Mouse (Mus musculus) cerebellum, postnatal 36 days (tissue): ENCODE measurements around the gene Bmx.

Experiments used
- DNase-seq, 2 experiments: peaks; one replicate each; pipeline ENCODE4 v3.0.0; 2021 to 2022; ENCODE audit warnings: mixed read lengths in 2 of 2

The Bmx gene

DNA sequence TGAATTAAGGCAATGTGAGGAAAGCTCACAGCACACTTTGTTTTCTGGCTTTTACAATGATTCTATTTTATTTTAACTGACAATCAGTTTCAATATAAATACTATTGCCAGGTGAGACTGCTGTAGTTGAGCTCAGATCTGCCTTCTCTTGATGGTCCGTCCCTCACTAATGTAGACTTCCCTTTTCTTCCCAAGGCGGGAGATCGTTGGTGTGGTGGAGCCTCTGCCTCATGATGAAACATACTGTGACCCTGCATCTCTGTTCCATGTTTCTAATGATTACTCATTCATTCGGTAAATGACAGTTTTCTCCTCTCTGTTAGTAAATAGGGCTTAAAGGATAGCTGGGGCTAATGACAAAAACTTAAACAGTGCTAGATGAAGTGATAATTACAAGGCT lies 84.1 kb downstream of the Bmx start:
- no peak for DNase-seq

DNA sequence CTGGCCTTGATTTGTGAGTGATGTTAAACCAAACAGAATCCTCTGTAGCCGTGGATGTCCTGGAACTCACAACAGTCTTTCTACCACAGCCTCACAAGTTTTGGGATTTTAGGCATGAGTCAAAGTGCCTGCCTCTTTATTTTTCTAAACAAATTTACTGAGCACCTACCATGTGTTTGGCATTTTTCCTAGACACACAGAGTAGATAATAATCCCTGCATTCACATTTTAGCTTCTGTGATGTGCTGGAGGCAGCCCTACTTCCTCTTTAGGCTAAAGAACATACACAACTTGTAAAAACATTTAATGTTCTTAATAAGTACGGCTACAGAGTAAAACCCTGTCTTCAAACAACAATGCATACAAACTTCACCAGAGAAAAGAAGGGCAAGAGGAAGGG lies 87.0 kb downstream of the Bmx start:
- no peak for DNase-seq

DNA sequence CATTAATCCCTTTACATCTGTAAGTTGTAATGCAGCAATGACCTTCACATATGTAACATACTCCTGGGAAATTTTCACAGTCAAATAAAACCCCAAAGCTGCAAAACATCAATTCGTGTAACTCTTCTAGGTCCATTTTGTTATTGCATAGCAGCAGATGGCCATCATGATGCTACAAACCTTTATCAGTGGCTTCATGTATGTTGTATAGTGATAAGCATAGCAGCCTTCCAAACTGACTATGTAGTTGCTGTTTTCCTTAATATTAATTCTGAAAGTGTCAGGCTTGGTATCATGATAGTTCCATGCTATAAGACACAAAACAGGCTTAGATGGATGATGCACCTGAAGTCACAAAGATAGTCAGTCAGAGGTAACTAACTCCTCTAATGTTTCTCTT lies 93.3 kb downstream of the Bmx start:
- DNase-seq: no peak

DNA sequence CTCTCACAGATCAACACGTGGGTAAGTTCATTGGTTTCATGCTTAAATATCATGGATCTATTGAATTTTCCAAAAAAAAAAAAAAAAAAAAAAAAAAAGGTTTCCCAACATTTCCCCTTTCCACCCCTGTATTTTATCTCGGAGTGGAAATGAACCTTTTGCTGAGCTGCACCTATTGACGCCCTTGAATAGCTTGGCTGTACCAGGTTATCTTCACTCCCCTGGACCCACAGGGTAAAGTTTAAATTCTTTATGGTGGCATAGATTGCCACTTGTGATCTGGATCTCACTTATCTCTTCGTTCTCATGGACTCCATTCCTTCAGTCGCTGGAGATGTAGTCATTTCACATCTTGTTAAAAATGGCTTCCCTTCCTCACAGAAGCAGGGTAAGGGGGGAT lies 103.4 kb downstream of the Bmx start:
- no peak for DNase-seq

DNA sequence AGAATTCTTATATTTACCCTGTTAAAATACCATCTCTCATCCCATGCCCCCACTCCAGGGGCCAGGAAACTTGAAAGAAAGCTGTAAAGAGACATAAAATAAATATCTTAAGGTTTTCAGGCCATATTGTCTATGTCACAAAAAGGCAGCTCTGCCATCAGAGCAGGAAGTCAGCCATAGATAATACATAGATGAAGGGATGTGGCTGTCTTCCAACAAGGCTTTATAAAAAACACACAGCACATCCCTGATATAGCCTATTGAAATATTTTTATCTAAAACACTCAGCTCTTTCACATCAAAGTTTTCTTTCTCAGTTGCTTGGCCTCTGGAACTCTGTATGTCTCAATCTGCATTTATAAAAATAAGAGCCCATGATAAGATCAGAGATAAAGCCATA lies 104.4 kb downstream of the Bmx start:
- DNase-seq: no peak

DNA sequence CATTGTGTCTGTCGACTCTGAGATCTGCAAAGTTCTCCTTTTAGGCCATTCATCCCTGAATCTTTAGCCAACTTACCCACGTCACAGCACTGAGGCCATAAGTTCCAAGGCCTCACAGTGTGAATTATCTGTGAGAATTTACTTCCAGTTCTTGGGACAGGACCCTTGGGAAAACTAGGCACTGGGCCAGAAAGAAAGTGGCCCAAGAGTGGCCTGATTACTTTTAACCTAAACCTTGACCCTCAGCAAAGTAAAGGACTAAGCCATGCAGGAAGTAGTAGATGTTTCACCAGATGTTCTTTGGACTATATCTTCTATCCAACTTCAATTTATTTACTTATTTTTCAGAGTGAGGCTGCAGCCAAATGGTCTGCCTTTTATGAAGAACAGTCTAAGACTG lies 105.3 kb downstream of the Bmx start:
- no peak for DNase-seq

DNA sequence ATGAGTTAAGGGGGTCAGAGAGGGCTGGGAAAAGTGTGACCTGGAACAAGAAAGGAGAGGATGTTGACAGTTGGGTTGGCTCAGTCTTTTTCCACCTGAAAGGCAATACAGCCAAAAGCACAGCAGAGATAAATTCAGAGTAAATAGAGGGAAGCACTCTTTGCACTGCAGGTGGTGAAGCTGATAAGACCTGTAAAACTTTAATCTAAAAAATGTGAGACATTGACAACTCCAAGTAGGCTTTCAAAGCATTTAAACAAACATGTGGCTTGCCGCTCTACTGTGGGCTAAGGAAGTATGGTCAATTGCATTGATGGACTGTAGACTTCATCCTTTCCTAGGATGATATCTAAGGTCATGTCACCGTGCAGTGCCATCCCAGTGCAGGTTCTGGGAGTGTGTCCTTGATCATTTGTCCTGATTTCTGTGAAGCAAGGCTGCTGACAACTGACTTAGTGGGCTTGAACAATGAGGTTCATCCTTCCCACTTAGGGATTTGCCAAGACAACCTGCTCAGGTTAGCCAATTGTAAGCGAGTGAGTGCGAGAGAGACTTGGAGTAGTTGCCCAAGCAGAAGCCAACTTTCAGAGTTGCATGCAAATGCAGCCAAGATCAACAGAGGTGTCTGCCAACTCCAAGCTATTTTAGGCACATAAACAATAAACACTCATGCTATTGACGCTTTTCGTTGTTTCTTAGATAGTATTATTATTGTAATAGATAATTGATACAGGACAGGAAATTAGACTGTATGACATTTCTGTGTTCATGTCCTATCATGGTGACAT lies 112.3 kb downstream of the Bmx start:
- DNase-seq: no peak
